In the genomic region with DNA sequence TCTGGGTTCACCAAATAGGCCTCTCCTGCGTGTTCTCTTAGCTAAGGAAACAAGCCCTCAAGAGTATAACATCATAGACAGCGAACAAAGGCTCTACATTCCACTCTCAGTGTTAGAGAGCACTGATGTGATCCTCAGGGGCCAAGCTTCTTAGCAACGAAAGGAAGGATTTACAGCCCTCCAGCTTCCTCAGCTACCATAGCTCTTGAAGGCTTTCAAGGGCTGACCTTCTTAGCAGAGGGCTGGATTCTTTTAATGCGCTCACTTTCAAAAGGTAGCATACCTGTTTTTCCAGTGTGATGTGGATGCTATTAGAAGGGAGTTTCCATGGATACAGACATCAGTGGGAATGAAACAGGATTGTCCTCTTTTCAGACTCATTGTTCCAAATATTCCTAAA, we compare ENCODE assay signal across 32 mouse cellular contexts.
DNase-seq lines count a peak whose midpoint lies in the region; ATAC-seq and TF ChIP-seq lines count a peak whose summit lies in the region.
"Had no signal": no experiment of that assay in that cellular context is flagged by ENCODE, and none has a peak within 500 bp of the region (broad histone marks: within the 10 kb centered on the region; RNA-seq: fewer than 3 reads in every experiment).

No protein-coding gene starts in this region.

- no peak for TF ChIP-seq CTCF in lung, embryonic 14.5 days (IDR thresholded peaks at IDR 0.05; ENCODE audit: low read depth)
- no peak for TF ChIP-seq CTCF in brain, embryonic 14.5 days (IDR thresholded peaks at IDR 0.05; ENCODE audit: borderline replicate concordance, extremely low read depth, insufficient read depth, insufficient read length)

- H3K9ac ChIP-seq in lung, embryonic 14.5 days: no peak overlapping the region
- no peak overlapping the region for H3K9ac ChIP-seq in midbrain, embryonic 16.5 days (ENCODE audit: low read depth, low read length)
- H3K9ac ChIP-seq: embryonic facial prominence, embryonic 12.5 days; heart, embryonic 13.5 days; hindbrain, embryonic 14.5 days; limb, embryonic 15.5 days; liver, embryonic 13.5 days; neural tube, embryonic 15.5 days had no signal

- no peak overlapping the region for H3K4me3 ChIP-seq in lung, embryonic 14.5 days (ENCODE audit: low read depth, low read length)
- no peak overlapping the region for H3K4me3 ChIP-seq in midbrain, embryonic 16.5 days (ENCODE audit: low read depth, low read length)
- H3K4me3 ChIP-seq: embryonic facial prominence, embryonic 12.5 days; forebrain, embryonic 10.5 days; gastrocnemius, adult 2 months; heart, adult 2 months; heart, embryonic 13.5 days; limb, embryonic 10.5 days; limb, embryonic 15.5 days; liver, embryonic 13.5 days; neural tube, embryonic 15.5 days had no signal

- DNase-seq in lung, embryonic 14.5 days: peak; percentile 0
- no peak for DNase-seq in lung, postnatal 10 days
- DNase-seq in brain, embryonic 14.5 days (ENCODE audit: low read depth): peak; percentile 76
- peak; percentile 14 for DNase-seq in embryo, embryonic 11 days
- DNase-seq in cerebellum, adult 8-10 months: no peak
- no peak for DNase-seq in frontal cortex, postnatal 10 days (ENCODE audit: low spot score in 2 of 2)
- DNase-seq: adrenal gland, postnatal 36 days; B cell, adult 2 months; cerebellum, adult 9-10 months; cerebellum, postnatal 36 days; gastrocnemius, adult 2 months; gastrocnemius, postnatal 36 days; heart, adult 2 months; heart, postnatal 10 days; kidney, adult 9 months; kidney, postnatal 10 days; layer of hippocampus, postnatal 36 days; liver, embryonic 13.5 days; lung, adult 18-20 months; lung, postnatal 14 days; retina, postnatal 1 day; right cerebral cortex, postnatal 25 days; thymus, postnatal 14 days had no signal

- WGBS in lung, embryonic 14.5 days: 52% methylated on average over 4 of the region's 4 CpGs
- 27% methylated on average over 4 of the region's 4 CpGs for WGBS in midbrain, embryonic 16.5 days

- no peak overlapping the region for H3K4me2 ChIP-seq in lung, embryonic 14.5 days
- no peak overlapping the region for H3K4me2 ChIP-seq in midbrain, embryonic 16.5 days (ENCODE audit: low read length)
- H3K4me2 ChIP-seq: embryonic facial prominence, embryonic 12.5 days; heart, embryonic 13.5 days; hindbrain, embryonic 14.5 days; limb, embryonic 15.5 days; liver, embryonic 13.5 days; neural tube, embryonic 15.5 days had no signal

- H3K27me3 ChIP-seq in lung, embryonic 14.5 days (ENCODE audit: insufficient read depth, low read length): no peaks in the 10 kb centered on the region
- no peaks in the 10 kb centered on the region for H3K27me3 ChIP-seq in midbrain, embryonic 16.5 days (ENCODE audit: control insufficient read depth, insufficient read depth, low read depth, low read length)
- H3K27me3 ChIP-seq: embryonic facial prominence, embryonic 12.5 days; heart, embryonic 13.5 days; limb, embryonic 15.5 days; liver, embryonic 13.5 days; neural tube, embryonic 15.5 days had no signal

- H3K36me3 ChIP-seq in lung, embryonic 14.5 days (ENCODE audit: insufficient read depth): no peaks in the 10 kb centered on the region
- H3K36me3 ChIP-seq in midbrain, embryonic 16.5 days (ENCODE audit: control insufficient read depth, insufficient read depth, low read length): no peaks in the 10 kb centered on the region
- H3K36me3 ChIP-seq: embryonic facial prominence, embryonic 12.5 days; forebrain, embryonic 10.5 days; heart, embryonic 13.5 days; limb, embryonic 10.5 days; limb, embryonic 15.5 days; liver, embryonic 13.5 days; neural tube, embryonic 15.5 days had no signal

- H3K9me3 ChIP-seq in lung, embryonic 14.5 days (ENCODE audit: low read depth, low read length): no peaks in the 10 kb centered on the region
- H3K9me3 ChIP-seq in midbrain, embryonic 16.5 days (replicated peaks; ENCODE audit: control insufficient read depth, low read length, poor library complexity, severe bottlenecking): no peaks in the 10 kb centered on the region
- H3K9me3 ChIP-seq: embryonic facial prominence, embryonic 12.5 days; forebrain, embryonic 10.5 days; heart, embryonic 13.5 days; limb, embryonic 10.5 days; limb, embryonic 15.5 days; liver, embryonic 13.5 days; neural tube, embryonic 15.5 days had no signal

- no peaks in the 10 kb centered on the region for H3K4me1 ChIP-seq in lung, embryonic 14.5 days (ENCODE audit: insufficient read depth)
- H3K4me1 ChIP-seq in midbrain, embryonic 16.5 days (ENCODE audit: control insufficient read depth, insufficient read depth, low read length): no peaks in the 10 kb centered on the region
- H3K4me1 ChIP-seq: embryonic facial prominence, embryonic 12.5 days; forebrain, embryonic 10.5 days; heart, embryonic 13.5 days; limb, embryonic 10.5 days; limb, embryonic 15.5 days; liver, embryonic 13.5 days; neural tube, embryonic 15.5 days had no signal

- no peak for ATAC-seq in lung, embryonic 14.5 days (ENCODE audit: insufficient read depth)
- peak; percentile 89 for ATAC-seq in midbrain, embryonic 16.5 days
- ATAC-seq: intestine, postnatal 0 days had no signal

- TF ChIP-seq POLR2A in brain, embryonic 14.5 days (IDR thresholded peaks at IDR 0.05; ENCODE audit: borderline replicate concordance, extremely low read depth, insufficient read depth, insufficient read length, poor library complexity, severe bottlenecking): no peak

- no peak overlapping the region for H3K27ac ChIP-seq in lung, embryonic 14.5 days (ENCODE audit: low read depth)
- no peak overlapping the region for H3K27ac ChIP-seq in midbrain, embryonic 16.5 days (ENCODE audit: low read length)
- H3K27ac ChIP-seq: embryonic facial prominence, embryonic 12.5 days; forebrain, embryonic 10.5 days; gastrocnemius, adult 2 months; heart, adult 2 months; heart, embryonic 13.5 days; hindbrain, embryonic 14.5 days; limb, embryonic 10.5 days; limb, embryonic 15.5 days; liver, embryonic 13.5 days; neural tube, embryonic 15.5 days had no signal

Comparison
In these comparisons a context has a peak if more than half of its experiments do, and no peak if none do; other contexts are left out.
1. DNase-seq: peak in lung, embryonic 14.5 days (single experiment), brain, embryonic 14.5 days (single experiment) and embryo, embryonic 11 days (single experiment); none in lung, postnatal 10 days (single experiment), cerebellum, adult 8-10 months (single experiment) and frontal cortex, postnatal 10 days (0 of 2).